Mouse (Mus musculus): ENCODE results near the gene Zfp281.

Zfp281 gene

DNA sequence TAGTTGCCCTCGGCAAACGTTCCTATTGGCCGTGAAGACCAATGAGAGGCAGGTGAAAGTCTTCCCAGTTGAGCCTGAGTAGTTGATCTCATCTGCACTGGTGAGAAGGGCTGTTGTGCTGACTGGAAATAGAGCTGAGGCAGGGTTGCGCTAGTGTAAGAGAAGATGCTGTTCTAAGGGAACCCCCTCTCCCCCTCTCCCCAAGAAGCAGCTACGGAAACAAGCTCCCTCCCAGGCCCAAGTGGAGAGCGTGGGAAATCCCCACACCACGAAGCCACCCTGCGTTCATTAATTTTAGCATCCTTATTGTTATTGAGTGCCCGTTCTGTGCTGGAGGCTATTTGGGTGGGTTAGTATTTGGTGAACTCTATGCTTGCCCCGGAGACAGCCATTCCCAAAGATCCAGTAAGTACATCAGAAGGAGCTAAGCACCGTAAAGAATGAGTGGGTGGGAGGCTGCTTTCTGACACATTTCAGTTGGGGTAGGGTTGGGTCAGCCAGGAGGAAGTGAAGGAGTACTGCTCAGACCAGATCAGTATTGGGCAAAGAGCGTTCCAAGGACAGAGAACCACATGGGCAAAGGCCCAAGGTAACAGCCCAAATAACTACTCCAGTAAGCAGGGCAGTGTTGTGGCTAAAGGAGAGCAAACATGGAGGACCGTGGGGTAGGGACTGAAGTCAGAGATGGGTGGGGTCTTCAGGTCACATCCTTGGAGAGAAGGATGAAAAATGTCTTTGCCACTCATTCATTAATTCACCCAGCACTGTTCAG, 33.9 kb downstream of the Zfp281 start:
- DNase-seq (ENCODE audit: low spot score in 2 of 2), result no peak

DNA sequence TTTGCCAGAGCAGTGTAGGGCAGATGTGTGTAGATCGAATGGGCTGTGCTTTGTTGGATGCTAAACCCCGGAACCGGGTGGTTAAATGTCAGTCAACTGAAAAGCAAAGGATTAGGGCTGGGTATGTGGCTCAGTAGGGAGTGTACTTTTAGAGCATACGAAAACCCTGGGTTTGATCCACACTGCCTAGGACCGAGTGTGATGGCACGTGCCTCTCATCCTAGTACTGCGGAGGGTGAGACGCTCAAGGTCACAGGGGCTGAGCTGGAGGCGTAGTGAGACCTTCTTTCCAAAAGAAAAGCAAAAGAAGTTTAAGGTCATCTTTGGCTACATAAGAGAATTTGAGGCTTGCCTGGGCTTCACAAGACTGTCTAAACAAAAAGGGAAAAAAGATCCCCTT, 34.6 kb downstream of the Zfp281 start:
- DNase-seq (ENCODE audit: low spot score in 2 of 2), result no peak

DNA sequence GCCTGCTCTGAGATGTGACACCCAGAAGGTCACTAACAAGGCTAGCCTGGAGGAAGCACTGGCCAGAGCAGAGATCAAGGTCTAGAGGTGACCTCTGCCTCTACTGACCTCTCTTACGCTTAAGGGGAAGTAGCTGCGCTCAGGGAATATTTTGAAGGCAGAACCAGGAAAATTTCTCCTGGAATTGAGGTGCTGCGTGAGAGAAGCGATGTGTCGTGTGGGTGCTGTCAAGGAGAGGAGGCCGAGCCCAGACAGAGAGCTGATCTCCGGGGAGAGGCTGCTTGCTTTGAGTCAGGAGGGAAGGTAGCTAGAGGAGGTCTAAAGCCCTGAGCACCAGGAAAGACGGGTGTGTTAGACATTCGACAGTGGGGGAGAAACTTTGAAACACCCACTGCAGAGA, 35.2 kb downstream of the Zfp281 start:
- no peak for DNase-seq (ENCODE audit: low spot score in 2 of 2)

DNA sequence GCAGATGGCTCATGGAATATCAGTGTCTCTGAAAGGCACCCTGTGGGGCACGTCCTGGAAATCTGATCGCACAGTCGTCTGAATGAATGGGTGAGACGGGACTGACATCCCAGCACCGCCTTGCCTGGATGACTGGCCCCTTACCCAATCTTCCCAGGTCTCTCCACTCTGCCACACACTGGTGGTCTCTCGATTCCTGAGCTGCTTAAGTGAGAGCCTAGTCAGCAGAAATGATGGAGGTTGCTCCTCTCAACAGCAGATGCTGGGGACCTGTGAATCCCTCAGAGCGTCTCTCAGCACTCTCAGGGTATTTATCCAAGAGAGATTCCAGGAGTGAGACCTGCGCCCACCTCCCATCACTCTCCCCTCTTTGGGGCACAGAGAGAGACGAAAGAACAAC, 36.8 kb downstream of the Zfp281 start:
- no peak for DNase-seq (ENCODE audit: low spot score in 2 of 2)

- no peak for DNase-seq (ENCODE audit: low spot score in 2 of 2)
These were observed 37.4 kb downstream of the Zfp281 start for GRCm38 (mm10) chr1:136661939-136662563.

DNA sequence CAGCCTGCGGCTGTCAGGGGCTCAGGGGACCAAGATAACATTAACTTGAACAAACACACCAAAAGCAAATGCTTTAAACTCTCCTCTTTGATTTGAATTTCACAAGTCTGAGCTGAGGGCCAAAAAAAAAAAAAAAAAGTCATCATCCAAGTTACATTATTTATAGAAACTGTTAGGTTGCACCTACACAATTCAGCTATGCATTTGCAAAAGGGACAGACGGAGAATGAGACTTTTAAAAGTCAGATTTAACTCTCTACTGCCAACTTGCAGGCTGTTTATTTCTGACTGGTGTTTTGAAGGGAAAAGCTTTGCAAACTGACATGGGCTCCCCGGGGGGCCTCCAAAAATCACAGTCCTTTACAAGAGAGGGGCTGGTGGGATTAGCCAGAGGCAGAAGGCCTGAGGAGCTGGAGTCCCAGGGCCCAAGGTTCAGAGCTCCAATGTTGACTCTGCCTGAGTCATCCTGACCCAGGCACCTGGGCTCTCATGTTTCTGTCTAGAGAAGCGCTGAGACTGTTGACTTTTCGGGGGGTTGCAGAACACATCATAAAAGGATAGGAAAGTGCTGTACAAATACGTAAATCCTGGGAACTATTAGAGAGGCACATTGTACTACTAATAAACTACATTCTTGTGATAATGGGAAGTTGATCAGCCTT, 40.4 kb downstream of the Zfp281 start:
- no peak for DNase-seq (ENCODE audit: low spot score in 2 of 2)

GRCm38 (mm10) chr1:136666513-136666912, 41.8 kb downstream of the Zfp281 start:
- DNase-seq (ENCODE audit: low spot score in 2 of 2), result no peak

- DNase-seq (ENCODE audit: low spot score in 2 of 2), result no peak
These were observed 45.2 kb downstream of the Zfp281 start for GRCm38 (mm10) chr1:136669926-136670325.

DNA sequence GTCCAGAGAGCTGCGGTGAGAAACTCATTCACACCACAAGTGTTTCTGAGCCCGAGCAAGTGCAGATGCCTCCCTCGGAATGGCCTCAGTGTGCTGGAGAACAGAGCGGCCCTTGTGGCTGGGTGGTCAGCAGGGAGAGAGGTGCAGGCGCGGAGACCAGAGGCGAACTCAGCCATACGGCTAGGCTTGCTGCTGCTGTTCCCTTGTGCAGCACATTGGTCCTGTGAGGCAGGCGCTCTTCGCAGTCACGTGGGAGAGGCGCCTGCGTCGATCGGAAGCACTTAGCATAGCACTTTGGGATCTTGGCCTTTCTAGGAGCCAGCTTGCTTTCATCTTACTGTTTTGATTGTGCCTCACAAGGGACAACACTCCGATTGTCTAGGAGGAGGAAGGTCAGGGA, 45.7 kb downstream of the Zfp281 start:
- DNase-seq (ENCODE audit: low spot score in 2 of 2), result no peak

DNA sequence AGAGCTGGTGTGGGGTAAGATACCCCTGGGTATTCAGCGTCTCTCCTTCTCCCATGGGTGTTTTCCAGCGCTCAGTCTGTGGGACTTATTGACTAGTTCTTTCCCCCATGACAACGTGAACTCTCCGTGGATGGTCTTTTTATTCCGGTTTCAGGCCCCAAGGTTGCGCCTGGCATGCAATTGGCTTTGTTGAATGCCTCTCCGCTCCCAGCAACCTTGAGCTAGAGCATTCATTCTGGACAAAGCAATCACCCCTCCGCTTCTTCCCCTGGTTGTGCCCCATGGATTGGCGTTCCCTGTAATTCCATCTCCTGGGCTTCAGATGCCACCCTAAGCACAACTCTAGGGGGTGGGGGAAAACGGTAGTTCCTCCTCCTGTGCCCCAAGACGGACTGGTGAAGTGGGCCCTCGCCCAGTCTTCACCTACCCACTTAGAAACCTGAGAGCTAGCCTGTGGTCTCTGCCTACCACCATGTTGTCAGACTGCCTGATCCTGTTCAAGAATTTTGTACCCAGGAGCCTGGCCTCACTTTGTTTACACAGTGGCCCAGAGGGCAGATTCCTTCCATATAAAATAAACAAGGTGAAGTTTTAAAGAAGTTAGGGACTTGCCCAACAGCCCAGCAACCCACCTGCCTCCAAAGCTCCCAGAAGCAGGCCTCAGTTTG, 47.2 kb downstream of the Zfp281 start:
- DNase-seq (ENCODE audit: low spot score in 2 of 2), result no peak

DNA sequence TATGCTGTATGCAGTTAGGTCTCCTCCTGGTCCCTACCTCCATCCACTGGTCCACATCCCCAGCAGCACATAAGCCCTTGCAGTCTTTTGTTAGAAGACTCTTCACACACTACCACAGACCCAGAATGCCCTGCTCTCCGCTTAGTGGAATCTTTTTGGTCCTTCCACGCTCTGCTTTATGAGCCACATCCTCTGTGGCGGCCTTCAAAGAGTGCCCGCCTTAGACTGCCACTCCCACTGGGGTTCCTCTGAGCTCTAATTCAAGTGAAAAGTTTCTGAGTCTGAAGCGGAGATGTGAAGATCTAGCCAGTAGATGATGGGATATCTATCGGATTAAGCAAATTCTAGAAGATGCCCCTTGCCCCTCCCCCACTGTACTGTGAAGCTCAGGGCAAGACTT, 47.9 kb downstream of the Zfp281 start:
- DNase-seq (ENCODE audit: low spot score in 2 of 2), result no peak

DNA sequence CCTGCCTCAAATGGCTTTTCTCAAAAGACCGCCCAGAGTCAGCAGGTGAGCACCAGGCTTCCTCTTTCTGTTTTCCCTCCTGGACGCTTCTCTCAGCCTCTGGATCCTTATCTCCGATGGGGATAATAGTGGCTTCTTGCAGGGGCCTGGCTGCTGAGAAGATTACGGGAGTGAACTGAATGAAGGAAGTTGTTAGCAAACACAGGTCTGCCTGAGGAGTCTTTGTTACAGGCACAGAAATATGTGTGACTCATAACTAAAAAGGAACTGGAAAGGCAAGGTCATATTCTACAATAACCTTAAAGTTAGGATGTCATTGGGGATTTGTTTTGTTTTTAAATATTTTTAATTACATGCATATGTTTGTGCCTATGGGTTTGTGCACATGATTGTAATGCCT, 48.6 kb downstream of the Zfp281 start:
- no peak for DNase-seq (ENCODE audit: low spot score in 2 of 2)

DNA sequence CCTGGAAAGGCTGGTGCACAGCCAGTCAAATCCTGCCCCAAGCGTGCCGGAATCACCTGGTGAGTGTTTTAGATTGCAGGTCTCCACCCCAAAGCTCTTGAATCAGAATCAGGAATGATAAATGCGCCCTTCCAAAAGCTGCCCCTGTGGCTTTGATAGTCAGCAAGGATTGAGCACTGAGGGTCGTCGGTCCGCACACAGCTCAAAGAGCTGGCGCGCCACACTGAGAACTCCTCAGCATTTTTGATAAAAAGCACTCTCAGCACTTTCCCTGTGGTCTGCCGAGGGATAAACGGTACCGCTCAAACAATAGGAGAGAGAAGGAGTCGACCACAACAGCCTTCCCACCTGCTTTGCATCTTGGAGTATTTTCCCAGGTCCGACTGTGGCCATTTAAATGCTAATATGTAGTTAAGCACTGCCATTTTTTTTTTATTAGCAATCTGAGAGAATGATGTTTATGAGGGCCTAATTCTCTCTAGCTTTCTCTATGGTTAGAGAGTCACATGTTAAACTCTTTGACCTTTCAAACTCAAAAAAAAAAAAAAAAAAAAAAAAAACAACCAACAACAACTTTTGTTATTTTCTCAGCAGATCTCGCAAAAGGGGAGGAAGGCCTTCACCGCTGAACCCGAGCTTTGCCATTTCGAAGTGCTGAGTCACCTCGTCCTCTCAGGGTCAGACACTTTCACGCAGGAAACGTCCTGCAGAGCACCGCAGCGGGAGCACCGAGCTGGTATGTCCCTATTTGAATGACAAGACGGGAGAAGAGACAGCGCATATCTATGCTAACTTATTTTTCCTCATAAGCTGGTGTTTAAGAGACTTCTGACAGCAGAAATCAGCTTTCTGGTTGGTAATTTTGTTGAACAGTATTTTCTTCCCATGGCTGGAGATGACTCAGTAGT, 50.1 kb downstream of the Zfp281 start:
- no peak for DNase-seq (ENCODE audit: low spot score in 2 of 2)

- DNase-seq (ENCODE audit: low spot score in 2 of 2), result no peak
These were observed 51.2 kb downstream of the Zfp281 start for GRCm38 (mm10) chr1:136675736-136676444.

GRCm38 (mm10) chr1:136676445-136676755, 51.7 kb downstream of the Zfp281 start:
- no peak for DNase-seq (ENCODE audit: low spot score in 2 of 2)

GRCm38 (mm10) chr1:136677847-136678325, 53.2 kb downstream of the Zfp281 start:
- no peak for DNase-seq (ENCODE audit: low spot score in 2 of 2)

- no peak for DNase-seq (ENCODE audit: low spot score in 2 of 2)
These were observed 54.1 kb downstream of the Zfp281 start for GRCm38 (mm10) chr1:136678836-136679235.

Measured in urinary bladder, adult 18-20 months (tissue).